Mouse (Mus musculus) bone marrow macrophage, adult 2 months (primary cell): ENCODE data around the gene Nkx2-3. TPM values are rescaled to one million over a fixed set of nuclear protein-coding genes. Genes with fewer than 3 reads are reported as not detected.

ENCODE experiments used
- H3K27ac ChIP-seq: 2 replicates; pipeline ENCODE4 v1.5.1; 2012; ENCODE audit warnings: low read depth, low read length; ENCODE audit not compliant: insufficient read depth
- H3K4me1 ChIP-seq: 2 replicates; pipeline ENCODE4 v1.6.1; 2012; ENCODE audit warnings: low read length; ENCODE audit not compliant: control insufficient read depth, insufficient read depth
- H3K4me3 ChIP-seq: 2 replicates; pipeline ENCODE4 v1.5.1; 2012; ENCODE audit warnings: mild to moderate bottlenecking, low read length, moderate library complexity; ENCODE audit not compliant: insufficient read depth
- CTCF ChIP-seq: IDR thresholded peaks from 2 replicates; pipeline ENCODE4 v1.5.1; 2012; ENCODE audit warnings: low read depth, mild to moderate bottlenecking, low read length, moderate library complexity
- POLR2A ChIP-seq: IDR thresholded peaks from 2 replicates; pipeline ENCODE4 v1.6.1; 2012; ENCODE audit warnings: mild to moderate bottlenecking, low read depth, low read length, borderline replicate concordance
- polyA plus RNA-seq: library from polyadenylated mRNA; stranded (reverse); fragments of >200 nt; gene quantifications from 2 replicates; pipeline ENCODE4 v1.2.4, GENCODE M21; 2012; ENCODE audit not compliant: missing spikeins, insufficient read depth, insufficient read length

Nkx2-3 gene
- polyA plus RNA-seq, 1 experiment = not detected

- no peak overlapping the region for H3K27ac ChIP-seq
- no peak overlapping the region for H3K4me3 ChIP-seq
Observed at GRCm38 (mm10) chr19:43611110-43611509, 1.0 kb upstream of the Nkx2-3 start.

DNA sequence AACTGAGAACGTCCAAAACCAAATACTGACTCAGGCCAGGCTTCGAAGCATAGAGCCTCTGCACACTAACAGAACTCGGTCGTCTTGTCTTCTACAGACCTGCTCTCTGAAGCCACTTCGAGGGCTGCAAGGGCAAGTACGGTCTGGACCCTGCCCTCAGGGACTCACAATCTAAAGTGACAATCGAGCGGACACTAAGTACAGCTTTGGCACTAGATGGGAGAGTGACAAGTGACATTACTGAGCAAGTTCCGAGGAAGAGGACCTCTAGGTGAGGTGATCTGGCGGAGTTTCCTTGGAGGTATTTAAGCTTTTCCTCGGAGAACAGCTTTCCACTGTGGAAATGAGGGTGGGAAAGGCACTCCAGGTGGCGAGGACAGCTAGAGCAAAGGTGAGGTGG lies 564 bp upstream of the Nkx2-3 start:
- TF ChIP-seq CTCF (no peak), POLR2A (no peak)
- H3K27ac ChIP-seq = no peak overlapping the region
- H3K4me3 ChIP-seq = no peak overlapping the region
- H3K4me1 ChIP-seq = no peaks in the 10 kb centered on the region; the same call in 1 of the 2 replicates

More at GRCm38 (mm10) chr19:43611110-43611509, 1.0 kb upstream of the Nkx2-3 start:
- TF ChIP-seq POLR2A (no peak), CTCF (no peak)
- no peaks in the 10 kb centered on the region; the same call in 1 of the 2 replicates for H3K4me1 ChIP-seq

- Histone ChIP-seq H3K4me3 (no peak overlapping the region), H3K4me1 (no peaks in the 10 kb centered on the region; the same call in 1 of the 2 replicates), H3K27ac (no peak overlapping the region)
- no peak for TF ChIP-seq POLR2A
- TF ChIP-seq CTCF = no peak
Observed at GRCm38 (mm10) chr19:43612501-43612971, 411 bp downstream of the Nkx2-3 start.

- Histone ChIP-seq H3K27ac (no peak overlapping the region), H3K4me1 (no peaks in the 10 kb centered on the region; the same call in 1 of the 2 replicates), H3K4me3 (no peak overlapping the region)
- TF ChIP-seq POLR2A = no peak
- no peak for TF ChIP-seq CTCF
Observed at GRCm38 (mm10) chr19:43613293-43614130, 1.4 kb downstream of the Nkx2-3 start.

DNA sequence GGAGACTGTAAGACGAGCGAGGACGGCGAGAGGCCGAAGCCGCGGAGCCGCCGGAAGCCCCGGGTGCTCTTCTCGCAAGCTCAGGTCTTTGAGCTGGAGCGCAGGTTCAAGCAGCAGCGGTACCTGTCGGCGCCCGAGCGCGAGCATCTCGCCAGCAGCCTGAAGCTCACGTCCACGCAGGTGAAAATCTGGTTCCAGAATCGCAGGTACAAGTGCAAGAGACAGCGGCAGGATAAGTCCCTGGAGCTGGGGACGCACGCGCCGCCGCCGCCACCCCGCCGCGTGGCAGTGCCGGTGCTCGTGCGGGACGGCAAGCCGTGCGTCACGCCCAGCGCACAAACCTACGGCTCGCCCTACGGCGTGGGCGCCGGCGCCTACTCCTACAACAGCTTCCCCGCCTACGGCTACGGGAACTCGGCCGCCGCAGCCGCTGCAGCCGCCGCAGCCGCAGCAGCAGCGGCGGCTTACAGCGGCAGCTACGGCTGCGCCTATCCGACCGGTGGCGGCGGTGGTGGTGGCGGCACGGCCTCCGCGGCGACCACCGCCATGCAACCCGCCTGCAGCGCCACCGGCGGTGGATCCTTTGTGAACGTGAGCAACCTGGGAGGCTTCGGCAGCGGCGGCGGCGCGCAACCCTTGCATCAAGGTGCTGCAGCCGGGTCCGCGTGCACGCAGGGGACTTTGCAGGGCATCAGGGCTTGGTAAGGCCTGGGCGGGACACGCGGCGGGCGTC lies 2.4 kb downstream of the Nkx2-3 start:
- Histone ChIP-seq H3K4me3 (peak overlapping the region; percentile 2), H3K27ac (no peak overlapping the region), H3K4me1 (no peaks in the 10 kb centered on the region; the same call in 1 of the 2 replicates)
- TF ChIP-seq CTCF (no peak), POLR2A (no peak)

DNA sequence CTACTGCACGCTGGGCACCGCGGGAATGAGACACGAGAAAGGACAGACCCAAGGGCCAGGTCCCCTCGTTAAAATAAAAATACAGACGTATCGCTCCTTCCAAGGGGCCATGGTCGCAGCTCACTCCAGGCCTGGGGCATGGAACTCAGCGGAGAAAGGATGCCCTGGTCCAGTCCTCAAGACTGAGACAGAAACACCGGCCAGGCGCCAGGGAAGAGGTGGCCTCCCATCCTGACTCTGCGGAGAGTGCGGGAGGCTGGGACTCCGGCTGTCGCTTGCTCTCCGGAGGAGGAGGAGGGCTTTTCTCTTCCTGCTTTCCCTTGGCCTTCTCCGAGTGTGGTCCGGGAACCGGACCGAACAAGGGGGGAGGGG lies 2.9 kb downstream of the Nkx2-3 start:
- no peak overlapping the region for H3K27ac ChIP-seq
- H3K4me1 ChIP-seq = no peaks in the 10 kb centered on the region; the same call in 1 of the 2 replicates
- TF ChIP-seq CTCF (no peak), POLR2A (no peak)
- peak overlapping the region; percentile 2 for H3K4me3 ChIP-seq

GRCm38 (mm10) chr19:43615571-43616414 lies 3.7 kb downstream of the Nkx2-3 start:
- TF ChIP-seq CTCF = no peak
- TF ChIP-seq POLR2A = no peak
- 0 out of 2 replicates have a peak overlapping the region, but pooled peaks have one; percentile 3 for H3K4me3 ChIP-seq
- H3K27ac ChIP-seq = no peak overlapping the region
- H3K4me1 ChIP-seq = no peaks in the 10 kb centered on the region

GRCm38 (mm10) chr19:43616415-43616861 lies 4.3 kb downstream of the Nkx2-3 start:
- TF ChIP-seq POLR2A = no peak
- no peak for TF ChIP-seq CTCF
- Histone ChIP-seq H3K4me3 (no peak overlapping the region), H3K4me1 (no peaks in the 10 kb centered on the region), H3K27ac (no peak overlapping the region)

- TF ChIP-seq POLR2A (no peak), CTCF (no peak)
- Histone ChIP-seq H3K4me1 (no peaks in the 10 kb centered on the region), H3K27ac (no peak overlapping the region), H3K4me3 (no peak overlapping the region)
Observed at GRCm38 (mm10) chr19:43616889-43617288, 4.8 kb downstream of the Nkx2-3 start.
